Mouse (Mus musculus) C2C12 (cell line): ENCODE results near the gene Atp2b4. TPM values are rescaled to one million over a fixed set of nuclear protein-coding genes. Genes with fewer than 3 reads are reported as not detected.

ENCODE experiments used
- H3K27me3 ChIP-seq: one replicate; pipeline ENCODE4 v1.6.1; 2011; ENCODE audit not compliant: control insufficient read depth, insufficient read depth, insufficient read length
- H3K36me3 ChIP-seq: one replicate; pipeline ENCODE4 v1.6.1; 2011; ENCODE audit not compliant: control insufficient read depth, insufficient read depth
- H3K4me3 ChIP-seq: one replicate; pipeline ENCODE4 v1.5.1; 2011; ENCODE audit warnings: mild to moderate bottlenecking, control low read depth; ENCODE audit not compliant: poor library complexity, insufficient read depth, severe bottlenecking
- H3K79me2 ChIP-seq: one replicate; pipeline ENCODE4 v1.6.1; 2011; ENCODE audit not compliant: control insufficient read depth, insufficient read depth
- H3K79me3 ChIP-seq: one replicate; pipeline ENCODE4 v1.6.1; 2011; ENCODE audit warnings: low read depth, control low read depth
- H3ac ChIP-seq: one replicate; pipeline ENCODE3; 2011; ENCODE audit warnings: low read depth; ENCODE audit not compliant: control insufficient read depth, insufficient read length
- CEBPB ChIP-seq: IDR thresholded peaks from one replicate; pipeline ENCODE4 v1.6.1; 2011; ENCODE audit warnings: low read depth, mild to moderate bottlenecking, control low read depth, moderate library complexity
- CTCF ChIP-seq: IDR thresholded peaks from one replicate; pipeline ENCODE4 v1.5.1; 2011; ENCODE audit not compliant: control insufficient read depth, insufficient read depth, insufficient read length
- FOSL1 ChIP-seq: IDR thresholded peaks from one replicate; pipeline ENCODE4 v1.8.0; 2011; ENCODE audit warnings: mild to moderate bottlenecking, low read length; ENCODE audit not compliant: poor library complexity, insufficient read depth, severe bottlenecking
- MAX ChIP-seq: IDR thresholded peaks from one replicate; pipeline ENCODE4 v1.6.1; 2011; ENCODE audit warnings: mild to moderate bottlenecking, control low read depth
- MYOD1 ChIP-seq: IDR thresholded peaks from one replicate; pipeline ENCODE4 v1.6.1; 2011; ENCODE audit warnings: low read depth; ENCODE audit not compliant: control insufficient read depth, insufficient read length
- MYOG ChIP-seq: IDR thresholded peaks from one replicate; pipeline ENCODE4 v1.6.1; 2011; ENCODE audit not compliant: control insufficient read depth, insufficient read length; ENCODE audit errors: extremely low read depth
- USF1 ChIP-seq: IDR thresholded peaks from one replicate; pipeline ENCODE4 v1.6.1; 2011; ENCODE audit warnings: low read depth, mild to moderate bottlenecking, control low read depth, moderate library complexity
- polyA plus RNA-seq: library from polyadenylated mRNA; unstranded; fragments of >200 nt; fragmentation: generic; extraction: Trizol; gene quantifications from one replicate; pipeline ENCODE4 v1.2.1, GENCODE M21; 2012; ENCODE audit warnings: missing spikeins

Atp2b4 gene
- polyA plus RNA-seq, 1 experiment, result 3.0 TPM

DNA sequence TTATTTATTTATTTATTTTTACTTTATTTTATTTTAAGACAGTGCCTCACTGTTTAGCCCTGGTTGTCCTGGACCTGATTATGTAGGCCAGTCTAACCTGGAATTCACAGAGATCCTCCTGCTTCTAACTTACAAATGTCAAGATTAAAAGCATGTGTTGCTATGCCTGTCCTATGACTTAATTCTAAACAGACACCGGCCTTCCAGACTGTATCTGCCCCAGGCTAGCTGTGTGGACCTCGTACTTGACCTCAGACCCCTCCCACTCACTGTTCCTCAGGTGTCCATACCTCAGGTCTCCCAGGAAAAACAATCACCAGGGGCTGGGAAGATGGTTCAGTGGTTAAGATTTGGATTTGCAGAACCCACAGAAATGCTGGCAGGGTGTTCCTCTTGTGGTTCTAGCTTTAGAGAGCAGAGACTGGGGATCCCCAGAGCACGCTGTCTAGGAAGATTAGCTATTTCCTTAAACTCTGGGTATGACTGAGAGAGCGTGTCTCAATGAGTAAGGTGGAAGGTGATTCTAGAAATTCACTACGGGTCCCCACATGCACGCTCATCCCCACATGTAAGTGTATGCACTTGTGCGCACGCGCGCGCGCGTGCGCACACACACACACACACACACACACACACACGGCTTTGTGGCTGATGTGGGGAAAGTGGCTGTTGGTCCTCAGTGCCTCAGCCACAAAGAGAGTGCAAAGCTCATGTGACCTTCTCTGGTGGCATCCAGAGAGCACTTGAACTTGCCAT is 40.5 kb upstream of the Atp2b4 start:
- H3ac ChIP-seq, result no peak overlapping the region
- H3K36me3 ChIP-seq, result no peaks in the 10 kb centered on the region
- H3K79me2 ChIP-seq, result no peaks in the 10 kb centered on the region
- no peaks in the 10 kb centered on the region for H3K79me3 ChIP-seq
- no peak overlapping the region for H3K4me3 ChIP-seq
- TF ChIP-seq FOSL1, result no peak
- no peak for TF ChIP-seq CTCF
- no peak for TF ChIP-seq MYOD1
- no peak for TF ChIP-seq MYOG
- TF ChIP-seq CEBPB, result no peak
- no peak for TF ChIP-seq MAX
- TF ChIP-seq USF1, result no peak
- H3K27me3 ChIP-seq, result no peaks in the 10 kb centered on the region

DNA sequence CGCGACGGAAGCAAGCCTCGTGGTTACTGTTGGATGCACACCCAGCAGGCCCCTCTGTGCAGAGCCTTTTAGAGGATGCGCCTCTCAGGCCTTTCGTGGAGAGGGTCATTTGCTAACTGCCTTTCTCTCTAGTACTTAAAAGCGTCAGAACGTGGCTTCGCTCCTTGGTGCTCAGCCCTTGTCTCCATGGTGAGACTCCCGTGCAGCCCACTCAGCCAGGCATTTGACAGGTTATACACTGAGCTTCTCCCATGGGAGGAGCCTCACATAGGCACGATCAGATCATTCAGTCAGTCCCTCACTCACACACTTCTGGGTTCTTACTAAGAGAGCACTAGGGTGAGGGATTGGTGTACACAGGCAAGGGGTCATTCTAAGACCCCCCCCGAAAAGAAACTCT is 39.7 kb upstream of the Atp2b4 start:
- Histone ChIP-seq H3ac (no peak overlapping the region), H3K4me3 (no peak overlapping the region)
- no peak for TF ChIP-seq MAX
- TF ChIP-seq CTCF, result no peak

DNA sequence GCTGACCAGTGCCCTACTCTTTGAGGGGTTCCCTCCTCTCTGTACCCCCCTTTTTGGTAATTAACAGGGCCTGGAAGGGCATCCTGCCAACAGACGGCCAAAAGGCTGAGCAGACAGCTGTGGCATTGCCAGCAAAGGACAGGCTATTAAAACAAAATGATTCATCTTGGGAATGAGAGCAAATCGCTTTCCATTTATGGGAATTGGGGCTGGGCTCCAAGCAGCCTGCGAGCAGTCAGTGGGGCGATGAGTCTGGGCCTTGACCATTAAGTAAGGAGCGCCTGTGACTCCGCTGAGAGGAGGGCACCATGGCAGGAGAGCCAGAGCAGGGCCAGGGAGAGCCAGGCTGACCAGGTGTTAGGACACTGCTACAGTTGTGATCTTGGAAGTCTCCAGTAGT is 33.5 kb upstream of the Atp2b4 start:
- no peak overlapping the region for H3K4me3 ChIP-seq
- TF ChIP-seq MAX, result no peak
- peak; percentile 56 for TF ChIP-seq MYOD1
- H3K27me3 ChIP-seq, result no peaks in the 10 kb centered on the region
- no peak overlapping the region for H3ac ChIP-seq
- H3K79me2 ChIP-seq, result no peaks in the 10 kb centered on the region
- no peaks in the 10 kb centered on the region for H3K79me3 ChIP-seq
- no peaks in the 10 kb centered on the region for H3K36me3 ChIP-seq

More for the DNA sequence above, 39.7 kb upstream of the Atp2b4 start:
- Histone ChIP-seq H3K79me3 (no peaks in the 10 kb centered on the region), H3K79me2 (no peaks in the 10 kb centered on the region), H3K36me3 (no peaks in the 10 kb centered on the region), H3K27me3 (no peaks in the 10 kb centered on the region)

DNA sequence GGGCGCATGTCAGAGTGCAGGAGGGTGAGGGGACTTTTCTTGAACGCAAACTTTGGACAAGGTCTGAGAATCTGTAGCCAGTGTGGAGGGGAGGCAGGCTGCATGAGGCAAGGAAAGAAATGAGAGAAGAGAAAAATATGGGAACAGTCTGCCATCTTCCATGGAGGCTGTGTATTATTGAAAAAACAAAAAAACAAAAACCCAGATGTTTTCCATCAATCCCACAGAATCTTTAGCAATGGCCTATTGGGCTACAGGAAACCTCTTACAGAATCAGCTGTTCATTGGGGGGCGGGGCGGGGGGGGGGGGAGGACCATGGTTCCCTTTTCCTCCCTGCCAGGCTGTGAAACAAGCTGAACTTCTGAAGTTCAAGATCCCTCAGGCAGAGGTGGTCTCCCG is 31.9 kb upstream of the Atp2b4 start:
- Histone ChIP-seq H3K79me3 (no peaks in the 10 kb centered on the region), H3K36me3 (no peaks in the 10 kb centered on the region), H3K79me2 (no peaks in the 10 kb centered on the region), H3K27me3 (no peaks in the 10 kb centered on the region), H3K4me3 (no peak overlapping the region), H3ac (no peak overlapping the region)
- TF ChIP-seq FOSL1 (no peak), MYOD1 (no peak), MAX (no peak), CTCF (no peak), USF1 (no peak), CEBPB (no peak)

DNA sequence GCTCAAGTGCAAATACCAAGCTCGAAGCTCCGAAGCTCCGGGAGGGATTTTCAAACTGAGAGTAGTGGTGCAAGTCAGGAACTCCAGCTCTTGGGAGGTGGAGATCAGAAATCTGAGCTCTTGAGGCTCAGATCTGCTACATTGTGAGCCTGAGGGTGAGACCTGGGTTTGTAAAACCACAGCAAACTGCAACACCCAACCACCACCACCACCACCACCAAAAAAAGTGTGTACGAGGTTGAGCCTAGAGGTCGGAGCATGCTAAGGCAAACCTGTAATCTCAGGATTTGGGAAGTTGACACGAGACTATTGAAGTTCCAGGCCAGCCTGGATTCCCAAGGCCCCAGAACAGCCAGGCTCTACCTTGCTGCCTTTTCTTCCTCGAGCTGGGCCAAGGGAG is 25.4 kb upstream of the Atp2b4 start:
- H3K79me3 ChIP-seq, result no peaks in the 10 kb centered on the region
- H3ac ChIP-seq, result no peak overlapping the region
- H3K4me3 ChIP-seq, result no peak overlapping the region
- H3K79me2 ChIP-seq, result no peaks in the 10 kb centered on the region
- TF ChIP-seq CTCF (no peak), MYOD1 (no peak), FOSL1 (no peak), MAX (no peak), MYOG (no peak), USF1 (no peak), CEBPB (no peak)
- no peaks in the 10 kb centered on the region for H3K27me3 ChIP-seq
- no peaks in the 10 kb centered on the region for H3K36me3 ChIP-seq

DNA sequence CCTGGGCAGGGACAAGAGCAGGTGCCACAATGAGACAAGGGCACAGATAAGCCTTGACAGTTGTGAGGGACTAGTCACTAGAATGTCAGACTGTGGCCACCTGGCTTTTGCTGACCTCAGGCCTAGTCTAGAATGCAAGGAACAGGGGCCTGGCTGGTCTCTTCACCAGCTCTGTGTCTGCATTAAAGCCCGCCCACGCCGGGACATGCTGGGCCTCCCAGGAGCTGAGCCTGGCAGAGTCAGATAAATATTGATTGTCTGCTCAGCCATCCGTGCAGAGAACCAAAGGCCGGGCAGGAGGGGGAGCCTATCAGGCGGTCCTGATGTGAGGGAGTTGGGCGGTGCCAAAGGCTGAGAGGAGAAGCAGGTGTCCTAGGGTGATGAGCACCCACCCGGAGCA is 24.7 kb upstream of the Atp2b4 start:
- Histone ChIP-seq H3K27me3 (no peaks in the 10 kb centered on the region), H3K4me3 (no peak overlapping the region), H3K79me3 (no peaks in the 10 kb centered on the region), H3ac (no peak overlapping the region), H3K79me2 (no peaks in the 10 kb centered on the region), H3K36me3 (no peaks in the 10 kb centered on the region)
- TF ChIP-seq USF1 (no peak), CEBPB (no peak), MYOG (no peak), MYOD1 (no peak), CTCF (no peak), FOSL1 (no peak)
